Mouse (Mus musculus): Measurements from ENCODE around the gene Ccdc12. TPM values are rescaled to one million over a fixed set of nuclear protein-coding genes. Genes with fewer than 3 reads are reported as not detected.
A peak's percentile ranks its signal among the peaks of the same experiment; 100 is the strongest.

The Ccdc12 gene
- polyA plus RNA-seq, 1 experiment = 103 TPM

GRCm38 (mm10) chr9:110643787-110644186 is 12.5 kb upstream of the Ccdc12 start:
- H3K4me1 ChIP-seq (ENCODE audit: control insufficient read depth, insufficient read depth, low read length) = no peaks in the 10 kb centered on the region
- no peak for TF ChIP-seq POLR2A (IDR thresholded peaks at IDR 0.05; ENCODE audit: extremely low read depth, insufficient read depth, low read length)
- TF ChIP-seq CTCF (IDR thresholded peaks at IDR 0.05; ENCODE audit: extremely low read depth, insufficient read depth, low read length) = no peak
- H3K4me3 ChIP-seq (ENCODE audit: insufficient read depth, low read length) = no peak overlapping the region
- no peak overlapping the region for H3K27ac ChIP-seq (ENCODE audit: insufficient read depth, low read length)

GRCm38 (mm10) chr9:110644295-110644694 is 12.0 kb upstream of the Ccdc12 start:
- Histone ChIP-seq H3K4me1 (ENCODE audit: control insufficient read depth, insufficient read depth, low read length) (no peaks in the 10 kb centered on the region), H3K4me3 (ENCODE audit: insufficient read depth, low read length) (no peak overlapping the region), H3K27ac (ENCODE audit: insufficient read depth, low read length) (no peak overlapping the region)
- TF ChIP-seq POLR2A (IDR thresholded peaks at IDR 0.05; ENCODE audit: extremely low read depth, insufficient read depth, low read length) (no peak), CTCF (IDR thresholded peaks at IDR 0.05; ENCODE audit: extremely low read depth, insufficient read depth, low read length) (no peak)

GRCm38 (mm10) chr9:110645219-110645618 is 11.1 kb upstream of the Ccdc12 start:
- no peak overlapping the region for H3K27ac ChIP-seq (ENCODE audit: insufficient read depth, low read length)
- no peak for TF ChIP-seq CTCF (IDR thresholded peaks at IDR 0.05; ENCODE audit: extremely low read depth, insufficient read depth, low read length)
- no peak for TF ChIP-seq POLR2A (IDR thresholded peaks at IDR 0.05; ENCODE audit: extremely low read depth, insufficient read depth, low read length)
- no peak overlapping the region for H3K4me3 ChIP-seq (ENCODE audit: insufficient read depth, low read length)
- no peaks in the 10 kb centered on the region for H3K4me1 ChIP-seq (ENCODE audit: control insufficient read depth, insufficient read depth, low read length)

GRCm38 (mm10) chr9:110649775-110650174 is 6.5 kb upstream of the Ccdc12 start:
- Histone ChIP-seq H3K4me3 (ENCODE audit: insufficient read depth, low read length) (no peak overlapping the region), H3K4me1 (ENCODE audit: control insufficient read depth, insufficient read depth, low read length) (peaks cover 6% of the 10 kb centered on the region), H3K27ac (ENCODE audit: insufficient read depth, low read length) (no peak overlapping the region)
- TF ChIP-seq CTCF (IDR thresholded peaks at IDR 0.05; ENCODE audit: extremely low read depth, insufficient read depth, low read length) = no peak
- no peak for TF ChIP-seq POLR2A (IDR thresholded peaks at IDR 0.05; ENCODE audit: extremely low read depth, insufficient read depth, low read length)

- Histone ChIP-seq H3K4me1 (ENCODE audit: control insufficient read depth, insufficient read depth, low read length) (peaks cover 6% of the 10 kb centered on the region), H3K27ac (ENCODE audit: insufficient read depth, low read length) (no peak overlapping the region), H3K4me3 (ENCODE audit: insufficient read depth, low read length) (peak overlapping the region; percentile 62)
- TF ChIP-seq CTCF (IDR thresholded peaks at IDR 0.05; ENCODE audit: extremely low read depth, insufficient read depth, low read length) (no peak), POLR2A (IDR thresholded peaks at IDR 0.05; ENCODE audit: extremely low read depth, insufficient read depth, low read length) (no peak)
Measured at GRCm38 (mm10) chr9:110651931-110652722, 4.2 kb upstream of the Ccdc12 start.

- peaks cover 9% of the 10 kb centered on the region for H3K4me1 ChIP-seq (ENCODE audit: control insufficient read depth, insufficient read depth, low read length)
- peak overlapping the region; percentile 62 for H3K4me3 ChIP-seq (ENCODE audit: insufficient read depth, low read length)
Measured at GRCm38 (mm10) chr9:110652963-110653654, 3.2 kb upstream of the Ccdc12 start.

GRCm38 (mm10) chr9:110653655-110654461 is 2.4 kb upstream of the Ccdc12 start, which contains the start of gene Nbeal2:
Gene Nbeal2 (minus strand): TSS chr9:110654161.
- H3K4me1 ChIP-seq (ENCODE audit: control insufficient read depth, insufficient read depth, low read length) = peaks cover 9% of the 10 kb centered on the region
- 0 out of 2 replicates have a peak, but pooled peaks have one; percentile 13 for TF ChIP-seq POLR2A (IDR thresholded peaks at IDR 0.05; ENCODE audit: extremely low read depth, insufficient read depth, low read length)
- TF ChIP-seq CTCF (IDR thresholded peaks at IDR 0.05; ENCODE audit: extremely low read depth, insufficient read depth, low read length) = no peak
- peak within 1 kb of the TSS; percentile 19; the same call in 1 of the 2 replicates for H3K27ac ChIP-seq (ENCODE audit: insufficient read depth, low read length)
- H3K4me3 ChIP-seq (ENCODE audit: insufficient read depth, low read length) = peak within 1 kb of the TSS; percentile 62

More at GRCm38 (mm10) chr9:110652963-110653654, 3.2 kb upstream of the Ccdc12 start:
- H3K27ac ChIP-seq (ENCODE audit: insufficient read depth, low read length) = no peak overlapping the region
- TF ChIP-seq POLR2A (IDR thresholded peaks at IDR 0.05; ENCODE audit: extremely low read depth, insufficient read depth, low read length) = no peak
- no peak for TF ChIP-seq CTCF (IDR thresholded peaks at IDR 0.05; ENCODE audit: extremely low read depth, insufficient read depth, low read length)

GRCm38 (mm10) chr9:110654726-110655650 is 1.3 kb upstream of the Ccdc12 start:
- no peak overlapping the region for H3K27ac ChIP-seq (ENCODE audit: insufficient read depth, low read length)
- TF ChIP-seq POLR2A (IDR thresholded peaks at IDR 0.05; ENCODE audit: extremely low read depth, insufficient read depth, low read length) (no peak), CTCF (IDR thresholded peaks at IDR 0.05; ENCODE audit: extremely low read depth, insufficient read depth, low read length) (no peak)
- no peak overlapping the region; the same call in 1 of the 2 replicates for H3K4me3 ChIP-seq (ENCODE audit: insufficient read depth, low read length)
- peaks cover 9% of the 10 kb centered on the region for H3K4me1 ChIP-seq (ENCODE audit: control insufficient read depth, insufficient read depth, low read length)

All from cortical plate, adult 2 months (tissue).